Mouse (Mus musculus): ENCODE data around the gene Nr1d1.

DNA sequence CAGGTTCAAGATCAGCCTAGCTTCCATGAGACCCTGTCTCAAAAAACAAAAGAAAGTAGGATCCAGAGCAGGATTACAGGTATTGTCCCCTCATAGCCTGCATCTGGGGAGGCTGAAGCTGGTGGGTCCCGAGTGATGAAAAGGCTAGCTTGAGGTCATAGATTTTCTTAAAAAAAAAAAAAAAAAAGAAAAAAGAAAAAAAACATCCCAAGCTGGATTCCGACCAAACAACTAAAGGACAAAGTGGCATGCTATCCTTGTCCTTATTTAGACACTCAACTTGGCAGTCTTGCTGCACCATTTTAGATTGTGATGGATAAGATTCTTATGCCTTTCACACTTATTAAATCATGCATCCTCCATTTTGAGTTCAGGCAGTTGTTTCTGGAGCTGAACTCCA, 33.3 kb upstream of the Nr1d1 start:
- no peak for TF ChIP-seq POLR2A (IDR thresholded peaks at IDR 0.05; ENCODE audit: borderline replicate concordance, extremely low read depth, insufficient read depth, insufficient read length, poor library complexity, severe bottlenecking)
- TF ChIP-seq CTCF (IDR thresholded peaks at IDR 0.05; ENCODE audit: borderline replicate concordance, extremely low read depth, insufficient read depth, insufficient read length), result no peak
